Mouse (Mus musculus): Measurements from ENCODE around the gene Hsd17b6. TPM values are rescaled to one million over a fixed set of nuclear protein-coding genes. Genes with fewer than 3 reads are reported as not detected.

The Hsd17b6 gene
- polyA plus RNA-seq, 1 experiment from 2014 or later: not detected

DNA sequence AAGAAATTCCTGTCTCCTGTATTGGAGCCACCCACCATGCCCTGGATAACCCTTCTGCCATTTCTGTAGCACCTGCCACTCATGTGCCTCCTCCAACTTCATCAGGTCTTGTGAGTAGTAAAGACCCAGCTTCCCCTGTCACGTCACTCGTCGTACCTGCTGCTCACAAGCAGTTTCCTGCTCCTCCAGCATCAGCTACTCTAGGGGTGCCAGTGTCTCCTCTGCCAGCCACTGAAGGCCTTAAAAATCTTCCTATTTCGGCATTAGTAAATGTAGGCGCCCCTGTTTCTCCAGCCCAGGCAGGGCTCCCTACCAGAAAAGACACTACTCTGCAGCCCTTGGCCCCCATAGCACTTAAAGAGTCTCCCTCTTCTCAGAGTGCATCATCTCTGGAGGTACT is 32.9 kb upstream of the Hsd17b6 start:
- POLR2A ChIA-PET: interaction anchor here (0.9 to 2.0 kb wide), 2 partner anchors 13 to 17 kb away, joined by 3 to 4 read pairs; no protein-coding TSS in a partner anchor
- H3K27me3 ChIP-seq: no peaks in the 10 kb centered on the region
- CTCF ChIA-PET: interaction anchor here (1.3 to 2.6 kb wide), 3 partner anchors 12 to 43 kb away, joined by 3 to 7 read pairs (median 4); partner anchors contain the start of gene Atp5b
- ATAC-seq (no peak), DNase-seq (ENCODE audit: low read depth, low spot score) (no peak)
- no peak for TF ChIP-seq CTCF (IDR thresholded peaks at IDR 0.05)
- in situ Hi-C loops (cut with MboI; ENCODE audit: low pct_unique_long_range_greater_than_20kb): loop anchor here (25.0 kb wide), 1 partner anchor 753 kb away; the partner anchor contains the start of gene Mbd6

- ATAC-seq (no peak), DNase-seq (ENCODE audit: low read depth, low spot score) (no peak)
- POLR2A ChIA-PET: interaction anchor here (0.9 to 2.0 kb wide), 2 partner anchors 13 to 18 kb away, joined by 3 to 4 read pairs; no protein-coding TSS in a partner anchor
- CTCF ChIA-PET: interaction anchor here (1.8 to 2.6 kb wide), 2 partner anchors 13 to 43 kb away, joined by 4 to 7 read pairs; partner anchors contain the start of gene Atp5b
- TF ChIP-seq CTCF (IDR thresholded peaks at IDR 0.05): no peak
- in situ Hi-C loops (cut with MboI; ENCODE audit: low pct_unique_long_range_greater_than_20kb): loop anchor here (25.0 kb wide), 1 partner anchor 753 kb away; the partner anchor contains the start of gene Mbd6
- H3K27me3 ChIP-seq: no peaks in the 10 kb centered on the region
These were observed 32.4 kb upstream of the Hsd17b6 start for GRCm38 (mm10) chr10:128039858-128040257.

DNA sequence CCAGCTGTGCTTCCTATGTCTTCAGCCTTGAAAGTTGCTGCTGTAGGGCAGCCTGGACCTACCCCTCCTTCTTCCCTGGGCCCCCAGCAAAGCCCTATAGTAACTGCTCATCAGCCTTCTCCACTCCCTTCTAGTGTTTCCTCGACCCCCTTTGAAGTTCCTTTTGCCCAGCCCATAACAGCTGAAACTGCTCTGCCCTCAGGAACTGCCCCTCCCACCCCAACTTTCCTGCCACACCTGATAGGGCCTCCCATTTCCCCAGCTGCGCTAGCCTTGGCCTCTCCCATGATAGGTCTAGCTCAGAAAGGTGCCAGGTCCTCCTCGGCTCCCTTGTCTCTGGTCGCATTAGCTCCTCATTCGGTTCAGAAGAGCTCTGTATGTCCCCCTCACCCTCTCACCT is 31.8 kb upstream of the Hsd17b6 start:
- POLR2A ChIA-PET: interaction anchor here (0.9 to 2.0 kb wide), 3 partner anchors 11 to 18 kb away, joined by 3 to 4 read pairs (median 4); no protein-coding TSS in a partner anchor
- in situ Hi-C loops (cut with MboI; ENCODE audit: low pct_unique_long_range_greater_than_20kb): loop anchor here (25.0 kb wide), 1 partner anchor 752 kb away; the partner anchor contains the start of gene Mbd6
- no peak for TF ChIP-seq CTCF (IDR thresholded peaks at IDR 0.05)
- CTCF ChIA-PET: interaction anchor here (1.8 to 2.6 kb wide), 2 partner anchors 13 to 44 kb away, joined by 4 to 7 read pairs; partner anchors contain the start of gene Atp5b
- H3K27me3 ChIP-seq: no peaks in the 10 kb centered on the region
- ATAC-seq: no peak
- no peak for DNase-seq (ENCODE audit: low read depth, low spot score)

DNA sequence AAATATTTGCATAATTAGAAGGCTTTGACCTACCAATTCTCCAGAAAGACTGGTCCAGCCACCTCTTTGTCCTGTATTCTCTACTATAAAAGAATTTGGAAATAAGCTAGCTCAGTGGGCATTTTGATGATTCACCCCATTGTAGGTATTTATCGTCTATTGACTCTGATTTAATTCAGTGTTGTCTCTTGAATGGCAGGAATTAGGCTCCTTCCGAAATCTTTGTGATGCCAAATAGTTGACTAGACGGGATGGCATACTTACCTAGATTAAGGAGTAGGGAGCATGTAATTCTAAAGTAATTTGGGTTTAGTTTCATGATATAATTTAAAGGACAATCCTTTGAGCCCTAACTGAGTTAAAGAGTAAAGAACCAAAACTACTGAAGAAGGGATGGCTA is 30.5 kb upstream of the Hsd17b6 start:
- TF ChIP-seq CTCF (IDR thresholded peaks at IDR 0.05): no peak
- ATAC-seq (no peak), DNase-seq (ENCODE audit: low read depth, low spot score) (no peak)
- H3K27me3 ChIP-seq: no peaks in the 10 kb centered on the region
- in situ Hi-C loops (cut with MboI; ENCODE audit: low pct_unique_long_range_greater_than_20kb): loop anchor here (25.0 kb wide), 1 partner anchor 751 kb away; the partner anchor contains the start of gene Mbd6
- CTCF ChIA-PET: interaction anchor here (1.1 kb wide), 1 partner anchor 368 kb away, joined by 3 read pairs; no protein-coding TSS in a partner anchor
- POLR2A ChIA-PET: interaction anchor here (0.7 to 1.2 kb wide), 2 partner anchors 9 to 13 kb away, joined by 3 read pairs; no protein-coding TSS in a partner anchor

DNA sequence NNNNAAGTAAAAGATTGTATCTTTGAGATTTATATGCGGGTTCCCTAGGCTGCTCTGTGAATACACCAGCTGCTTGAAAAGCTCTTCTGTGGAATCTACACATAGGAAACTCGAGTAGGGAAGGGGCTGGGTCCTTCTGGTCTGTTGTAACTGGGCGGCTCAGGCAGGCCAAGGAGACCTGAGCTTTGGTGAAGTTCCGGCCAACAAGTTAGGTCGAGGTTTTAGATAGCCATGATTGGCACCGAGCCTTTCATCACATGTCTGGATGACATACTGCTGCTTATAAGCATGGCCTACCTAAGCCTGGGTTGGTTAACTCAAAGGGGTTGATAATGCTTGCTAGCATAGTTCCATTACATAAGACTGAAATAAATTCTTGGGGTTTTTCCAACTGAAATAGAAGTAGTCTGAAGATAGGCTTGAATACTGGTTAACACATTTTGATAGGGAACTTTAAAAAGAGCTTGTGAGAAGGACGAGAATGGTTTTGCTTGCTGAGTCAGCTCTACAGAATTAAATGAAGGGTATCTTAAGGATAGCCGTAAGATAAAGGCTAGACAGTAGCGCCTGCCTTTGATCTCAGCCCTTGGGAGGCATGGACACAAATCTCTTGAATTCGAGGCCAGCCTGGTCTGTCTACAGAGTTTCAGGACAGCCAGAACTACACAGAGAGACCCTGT is 29.5 kb upstream of the Hsd17b6 start:
- TF ChIP-seq CTCF (IDR thresholded peaks at IDR 0.05): no peak
- POLR2A ChIA-PET: interaction anchor here (0.8 to 2.3 kb wide), 6 partner anchors 14 to 58 kb away, joined by 3 to 10 read pairs (median 4); partner anchors contain the start of gene Atp5b
- in situ Hi-C loops (cut with MboI; ENCODE audit: low pct_unique_long_range_greater_than_20kb): loop anchor here (25.0 kb wide), 1 partner anchor 750 kb away; the partner anchor contains the start of gene Mbd6
- H3K27me3 ChIP-seq: no peaks in the 10 kb centered on the region
- CTCF ChIA-PET: interaction anchor here (1.1 kb wide), 1 partner anchor 367 kb away, joined by 3 read pairs; no protein-coding TSS in a partner anchor
- no peak for ATAC-seq
- DNase-seq (ENCODE audit: low read depth, low spot score): no peak

DNA sequence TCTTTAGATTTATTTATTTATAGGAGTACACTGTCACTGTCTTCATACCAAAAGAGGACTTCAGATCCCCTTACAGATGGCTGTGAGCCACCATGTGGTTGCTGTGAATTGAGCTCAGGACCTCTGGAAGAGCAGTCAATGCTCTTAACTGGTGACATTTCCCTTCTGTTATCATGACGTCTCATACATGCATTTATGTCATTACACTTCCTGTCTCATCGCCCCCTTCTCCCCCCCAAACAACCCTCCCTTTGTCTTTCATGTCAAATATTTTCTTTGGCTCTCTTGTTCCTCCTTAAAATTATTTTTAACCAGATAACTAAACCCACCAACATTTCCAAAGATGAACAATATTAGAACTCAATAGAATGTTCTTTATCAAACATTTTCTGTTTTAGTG is 23.4 kb upstream of the Hsd17b6 start:
- no peak for TF ChIP-seq CTCF (IDR thresholded peaks at IDR 0.05)
- ATAC-seq (no peak), DNase-seq (ENCODE audit: low read depth, low spot score) (no peak)
- in situ Hi-C loops (cut with MboI; ENCODE audit: low pct_unique_long_range_greater_than_20kb): loop anchor here (25.0 kb wide), 1 partner anchor 744 kb away; the partner anchor contains the start of gene Mbd6
- CTCF ChIA-PET: interaction anchor here (1.5 to 1.7 kb wide), 2 partner anchors 13 to 27 kb away, joined by 3 to 6 read pairs; no protein-coding TSS in a partner anchor
- POLR2A ChIA-PET: no interaction called here
- no peaks in the 10 kb centered on the region for H3K27me3 ChIP-seq

DNA sequence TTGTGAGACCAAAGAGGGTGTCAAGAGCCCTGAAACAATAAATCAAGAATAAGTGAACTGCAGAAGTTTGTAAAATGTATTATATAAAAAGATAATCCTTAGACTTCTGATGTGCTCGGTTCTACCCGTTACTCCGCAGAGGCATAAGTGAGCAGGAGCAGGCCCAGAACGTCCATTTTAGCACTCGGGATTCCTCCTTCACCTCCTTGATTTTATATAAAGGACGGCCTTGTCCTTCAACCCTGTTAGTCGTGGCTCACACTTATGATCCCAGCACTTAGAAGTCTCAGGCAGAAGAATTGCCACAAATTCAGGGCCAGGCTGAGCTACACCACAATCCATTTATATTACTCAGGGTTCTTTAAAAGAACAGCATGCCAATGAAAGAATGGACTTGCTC is 22.5 kb upstream of the Hsd17b6 start:
- POLR2A ChIA-PET: no interaction called here
- TF ChIP-seq CTCF (IDR thresholded peaks at IDR 0.05): no peak
- in situ Hi-C loops (cut with MboI; ENCODE audit: low pct_unique_long_range_greater_than_20kb): loop anchor here (25.0 kb wide), 1 partner anchor 743 kb away; the partner anchor contains the start of gene Mbd6
- CTCF ChIA-PET: interaction anchor here (1.5 kb wide), 1 partner anchor 27 kb away, joined by 6 read pairs; no protein-coding TSS in a partner anchor
- DNase-seq (ENCODE audit: low read depth, low spot score) (no peak), ATAC-seq (no peak)
- H3K27me3 ChIP-seq: no peaks in the 10 kb centered on the region

DNA sequence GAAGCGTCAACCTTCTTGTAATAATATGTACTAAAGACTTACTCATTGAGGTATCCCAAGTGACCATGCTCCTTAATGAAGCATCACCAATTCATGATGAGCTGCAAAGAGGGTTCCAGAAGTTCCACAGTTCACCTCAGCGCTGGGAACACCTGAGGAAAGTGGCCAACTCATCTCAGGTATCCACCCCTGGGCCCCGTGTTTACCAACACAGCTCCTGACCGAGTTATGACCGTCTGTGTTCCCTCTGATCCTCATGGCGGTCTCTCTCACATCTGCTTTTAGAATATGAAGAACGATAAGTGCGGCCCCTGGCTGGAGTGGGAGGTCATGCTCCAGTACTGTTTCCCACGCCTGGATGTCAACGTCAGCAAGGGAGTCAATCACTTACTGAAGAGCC is 16.1 kb upstream of the Hsd17b6 start:
- ATAC-seq (no peak), DNase-seq (ENCODE audit: low read depth, low spot score) (no peak)
- no peaks in the 10 kb centered on the region for H3K27me3 ChIP-seq
- ChIA-PET POLR2A (no interaction called here), CTCF (interaction anchor here (1.7 kb wide), 1 partner anchor 11 kb away, joined by 6 read pairs; the partner anchor contains the start of gene Naca)
- in situ Hi-C loops (cut with MboI; ENCODE audit: low pct_unique_long_range_greater_than_20kb): no loop called here
- TF ChIP-seq CTCF (IDR thresholded peaks at IDR 0.05): no peak

DNA sequence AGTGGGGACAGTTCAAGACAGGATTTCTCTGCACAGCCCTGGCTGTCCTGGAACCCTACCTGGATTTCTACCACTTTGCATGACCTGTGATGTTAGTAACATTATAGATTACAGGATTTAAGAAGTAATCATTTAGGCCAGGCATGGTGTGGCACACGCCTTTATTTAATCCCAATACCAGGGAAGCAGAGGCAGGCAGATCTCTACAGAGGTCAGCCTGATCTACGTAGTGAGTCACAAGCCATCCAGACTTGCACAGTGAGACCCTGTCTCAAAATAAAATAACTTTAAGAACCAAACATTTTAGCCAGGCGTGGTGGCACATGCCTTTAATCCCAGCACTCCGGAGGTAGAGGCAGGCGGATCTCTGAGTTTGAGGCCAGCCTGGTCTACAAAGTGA is 14.8 kb upstream of the Hsd17b6 start:
- ChIA-PET CTCF (no interaction called here), POLR2A (no interaction called here)
- in situ Hi-C loops (cut with MboI; ENCODE audit: low pct_unique_long_range_greater_than_20kb): no loop called here
- TF ChIP-seq CTCF (IDR thresholded peaks at IDR 0.05): no peak
- DNase-seq (ENCODE audit: low read depth, low spot score) (no peak), ATAC-seq (no peak)
- H3K27me3 ChIP-seq: no peaks in the 10 kb centered on the region

DNA sequence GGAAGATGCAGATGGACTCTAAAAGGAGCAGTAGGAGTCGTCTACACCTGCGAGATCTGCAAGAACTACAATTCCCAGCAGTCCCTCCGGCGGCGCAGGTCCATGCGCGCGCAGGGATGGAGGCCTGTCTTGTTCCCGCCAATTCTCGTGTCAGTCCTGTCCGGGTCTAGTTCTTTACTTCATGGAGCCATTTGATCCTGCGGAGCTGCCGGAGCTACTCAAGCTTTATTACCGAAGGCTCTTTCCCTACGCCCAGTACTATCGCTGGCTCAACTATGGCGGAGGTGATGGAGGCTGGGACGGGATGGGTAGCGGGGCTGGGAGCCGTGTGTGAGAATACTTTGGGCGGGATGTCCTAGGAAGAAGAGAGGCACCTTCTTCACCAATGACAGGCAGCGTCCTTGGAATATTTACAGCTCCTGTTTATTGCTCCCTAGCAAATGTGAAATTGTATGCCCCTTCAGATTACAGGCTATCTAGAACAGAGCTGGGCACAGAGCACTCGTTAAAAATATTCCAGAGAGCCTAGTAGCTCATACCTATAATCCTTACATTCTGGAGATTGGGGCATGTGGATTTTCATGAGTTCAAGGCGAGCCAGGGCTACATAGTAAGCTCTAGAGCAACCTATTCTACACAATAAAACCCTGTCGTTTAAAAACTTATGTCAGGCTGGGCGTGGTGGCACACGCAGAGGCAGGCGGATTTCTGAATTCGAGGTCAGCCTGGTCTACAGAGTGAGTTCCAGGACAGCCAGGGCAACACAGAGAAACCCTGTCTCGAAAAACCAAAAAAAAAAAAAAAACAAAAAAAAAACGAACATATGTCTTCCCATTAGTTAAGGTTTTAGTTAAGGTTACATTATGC is 7.9 kb upstream of the Hsd17b6 start, which contains the start of gene Prim1:
Gene Prim1, plus strand, starts transcription at position 101 of the 867 bp plus-strand sequence.
- POLR2A ChIA-PET: interaction anchor here (1.1 kb wide), 1 partner anchor 20 kb away, joined by 4 read pairs; the partner anchor contains the start of gene Naca
- ATAC-seq: peak; percentile 57
- TF ChIP-seq CTCF (IDR thresholded peaks at IDR 0.05): no peak

More for the DNA sequence above, 7.9 kb upstream of the Hsd17b6 start, which contains the start of gene Prim1:
- CTCF ChIA-PET: interaction anchor here (0.7 kb wide), 1 partner anchor 497 kb away, joined by 3 read pairs; no protein-coding TSS in a partner anchor
- in situ Hi-C loops (cut with MboI; ENCODE audit: low pct_unique_long_range_greater_than_20kb): no loop called here
- H3K27me3 ChIP-seq: no peaks in the 10 kb centered on the region
- no peak for DNase-seq (ENCODE audit: low read depth, low spot score)
